13 mouse cellular contexts compared by ENCODE assay signal in the genomic region with DNA sequence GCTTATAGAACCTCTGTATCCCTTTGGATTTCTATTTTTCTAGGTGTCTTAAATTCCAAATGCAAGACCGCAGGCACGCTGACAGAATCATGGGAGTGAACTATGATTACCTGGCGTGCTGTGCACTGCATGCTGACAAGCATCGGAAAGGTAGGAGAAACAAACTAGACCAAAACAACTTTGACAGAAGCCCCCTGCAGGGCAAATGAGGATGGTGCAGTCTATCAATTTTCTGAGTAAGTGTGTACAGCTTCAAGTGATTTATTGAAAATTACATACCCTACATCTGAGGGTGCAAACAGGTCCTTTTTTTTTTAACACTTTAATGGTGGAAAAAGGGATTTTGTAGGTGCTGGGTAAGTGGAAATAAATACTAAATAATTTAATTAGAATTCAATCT.
DNase-seq lines count a peak whose midpoint lies in the region; ATAC-seq and TF ChIP-seq lines count a peak whose summit lies in the region.
"Had no signal": no experiment of that assay in that cellular context is flagged by ENCODE, and none has a peak within 500 bp of the region (broad histone marks: within the 10 kb centered on the region; RNA-seq: fewer than 3 reads in every experiment).

No protein-coding gene starts in this region.

- H3K4me2 ChIP-seq in lung, embryonic 14.5 days, result no peak overlapping the region
- no peak overlapping the region for H3K4me2 ChIP-seq in kidney, embryonic 14.5 days (replicated peaks; ENCODE audit: low read depth, low read length)
- H3K4me2 ChIP-seq: forebrain, embryonic 15.5 days; heart, embryonic 13.5 days; neural tube, embryonic 12.5 days had no signal

- H3K4me1 ChIP-seq in lung, embryonic 14.5 days (ENCODE audit: insufficient read depth), result no peaks in the 10 kb centered on the region
- no peaks in the 10 kb centered on the region for H3K4me1 ChIP-seq in kidney, embryonic 14.5 days (ENCODE audit: control insufficient read depth, insufficient read depth, low read length)
- H3K4me1 ChIP-seq: forebrain, embryonic 15.5 days; heart, embryonic 13.5 days; neural tube, embryonic 12.5 days had no signal

- no peaks in the 10 kb centered on the region for H3K36me3 ChIP-seq in lung, embryonic 14.5 days (ENCODE audit: insufficient read depth)
- no peaks in the 10 kb centered on the region for H3K36me3 ChIP-seq in kidney, embryonic 14.5 days (ENCODE audit: control insufficient read depth, insufficient read depth, low read length)
- H3K36me3 ChIP-seq: forebrain, embryonic 15.5 days; heart, embryonic 13.5 days; neural tube, embryonic 12.5 days had no signal

- no peaks in the 10 kb centered on the region for H3K9me3 ChIP-seq in lung, embryonic 14.5 days (ENCODE audit: low read depth, low read length)
- H3K9me3 ChIP-seq in kidney, embryonic 14.5 days (ENCODE audit: control insufficient read depth, low read length), result no peaks in the 10 kb centered on the region
- H3K9me3 ChIP-seq: forebrain, embryonic 15.5 days; heart, embryonic 13.5 days; neural tube, embryonic 12.5 days had no signal

- WGBS in lung, embryonic 14.5 days, result 74% methylated on average over 4 of the region's 4 CpGs
- 84% methylated on average over 4 of the region's 4 CpGs for WGBS in kidney, embryonic 14.5 days

- no peaks in the 10 kb centered on the region for H3K27me3 ChIP-seq in lung, embryonic 14.5 days (ENCODE audit: insufficient read depth, low read length)
- no peaks in the 10 kb centered on the region for H3K27me3 ChIP-seq in kidney, embryonic 14.5 days (ENCODE audit: control insufficient read depth, insufficient read depth, low read length)
- H3K27me3 ChIP-seq: forebrain, embryonic 15.5 days; heart, embryonic 13.5 days; neural tube, embryonic 12.5 days had no signal

- TF ChIP-seq CTCF in lung, embryonic 14.5 days (IDR thresholded peaks at IDR 0.05; ENCODE audit: low read depth), result peak; percentile 37

- DNase-seq in embryo, embryonic 10.5 days (ENCODE audit: low spot score), result peak; percentile 21
- DNase-seq in embryo, embryonic 9.5 days (ENCODE audit: extremely low spot score), result no peak
- DNase-seq in lung, embryonic 14.5 days, result peak; percentile 11
- no peak for DNase-seq in lung, adult 18-20 months
- DNase-seq in c-Kit-positive CD71-negative TER-119-negative erythroid progenitor cells, embryonic 14.5 days (ENCODE audit: low read depth), result peak; percentile 28
- DNase-seq in thymus, postnatal 14 days, result peak; percentile 18
- no peak for DNase-seq in layer of hippocampus, postnatal 36 days
- DNase-seq: adrenal gland, postnatal 14 days; lung, postnatal 4 days had no signal

- no peak for ATAC-seq in lung, embryonic 14.5 days (ENCODE audit: insufficient read depth)
- ATAC-seq in kidney, embryonic 14.5 days (ENCODE audit: low FRiP score, low TSS enrichment), result no peak
- ATAC-seq: forebrain, embryonic 15.5 days had no signal

- no peak overlapping the region for H3K9ac ChIP-seq in lung, embryonic 14.5 days
- no peak overlapping the region for H3K9ac ChIP-seq in kidney, embryonic 14.5 days (ENCODE audit: low read depth, low read length)
- H3K9ac ChIP-seq: forebrain, embryonic 15.5 days; heart, embryonic 13.5 days; neural tube, embryonic 12.5 days had no signal

- no peak overlapping the region for H3K27ac ChIP-seq in lung, embryonic 14.5 days (ENCODE audit: low read depth)
- no peak overlapping the region for H3K27ac ChIP-seq in kidney, embryonic 14.5 days (ENCODE audit: low read depth, low read length)
- H3K27ac ChIP-seq: forebrain, embryonic 15.5 days; heart, embryonic 13.5 days; neural tube, embryonic 12.5 days had no signal

- no peak overlapping the region for H3K4me3 ChIP-seq in lung, embryonic 14.5 days (ENCODE audit: low read depth, low read length)
- H3K4me3 ChIP-seq in kidney, embryonic 14.5 days (ENCODE audit: low read length), result no peak overlapping the region
- H3K4me3 ChIP-seq: forebrain, embryonic 15.5 days; heart, embryonic 13.5 days; neural tube, embryonic 12.5 days had no signal

Comparison
In these comparisons a context has a peak if more than half of its experiments do, and no peak if none do; other contexts are left out.
1. DNase-seq: peak in embryo, embryonic 10.5 days (single experiment), lung, embryonic 14.5 days (single experiment), c-Kit-positive CD71-negative TER-119-negative erythroid progenitor cells, embryonic 14.5 days (single experiment) and thymus, postnatal 14 days (single experiment); none in embryo, embryonic 9.5 days (single experiment), lung, adult 18-20 months (0 of 2) and layer of hippocampus, postnatal 36 days (0 of 2).